Mouse (Mus musculus) ovary, adult 18-20 months (tissue): Measurements from ENCODE around the gene Arap1.

Source experiments
- DNase-seq: peaks from one replicate; pipeline ENCODE4 v3.0.0; 2022; ENCODE audit warnings: low spot score, mixed read lengths

Arap1 gene

DNA sequence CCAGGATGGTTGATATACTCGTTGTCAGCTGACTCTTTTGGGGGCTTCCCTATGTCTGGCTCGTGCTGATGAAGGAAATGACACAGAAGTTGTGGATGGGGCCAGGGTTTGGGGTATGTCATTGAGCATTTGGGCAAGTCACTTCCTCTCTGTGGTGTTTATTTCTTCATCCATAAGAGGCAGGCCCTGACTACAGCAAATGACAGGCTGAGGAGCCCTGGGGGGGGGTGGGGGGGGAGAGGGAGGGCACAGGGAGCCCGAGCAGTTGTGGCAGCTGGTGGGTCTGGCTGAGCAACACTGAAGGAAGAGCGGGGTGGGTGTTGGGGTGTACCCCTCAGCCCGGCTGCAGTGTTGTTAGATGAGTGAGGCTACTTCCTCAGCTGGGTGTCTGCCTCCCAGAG is 14.9 kb downstream of the Arap1 start:
- DNase-seq, result no peak

DNA sequence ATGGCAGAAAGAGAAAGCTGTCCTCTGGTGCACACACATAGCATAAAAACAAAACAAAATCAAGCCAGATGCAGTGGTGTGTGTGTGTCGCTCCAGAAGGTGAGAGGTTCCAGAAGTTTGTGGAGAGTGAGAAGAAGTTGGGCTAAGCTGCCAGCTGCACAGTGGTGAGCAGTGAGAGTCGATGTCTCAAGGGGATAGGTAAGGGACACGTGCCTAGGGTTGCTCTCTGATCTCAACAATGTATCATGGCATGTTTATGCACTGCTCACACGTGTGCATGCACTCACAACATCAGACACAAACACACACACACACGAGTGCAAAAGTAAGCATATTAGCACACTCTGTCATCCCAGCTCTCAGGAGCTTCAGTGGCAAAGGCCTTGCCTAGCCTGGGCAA is 16.0 kb downstream of the Arap1 start:
- no peak for DNase-seq

DNA sequence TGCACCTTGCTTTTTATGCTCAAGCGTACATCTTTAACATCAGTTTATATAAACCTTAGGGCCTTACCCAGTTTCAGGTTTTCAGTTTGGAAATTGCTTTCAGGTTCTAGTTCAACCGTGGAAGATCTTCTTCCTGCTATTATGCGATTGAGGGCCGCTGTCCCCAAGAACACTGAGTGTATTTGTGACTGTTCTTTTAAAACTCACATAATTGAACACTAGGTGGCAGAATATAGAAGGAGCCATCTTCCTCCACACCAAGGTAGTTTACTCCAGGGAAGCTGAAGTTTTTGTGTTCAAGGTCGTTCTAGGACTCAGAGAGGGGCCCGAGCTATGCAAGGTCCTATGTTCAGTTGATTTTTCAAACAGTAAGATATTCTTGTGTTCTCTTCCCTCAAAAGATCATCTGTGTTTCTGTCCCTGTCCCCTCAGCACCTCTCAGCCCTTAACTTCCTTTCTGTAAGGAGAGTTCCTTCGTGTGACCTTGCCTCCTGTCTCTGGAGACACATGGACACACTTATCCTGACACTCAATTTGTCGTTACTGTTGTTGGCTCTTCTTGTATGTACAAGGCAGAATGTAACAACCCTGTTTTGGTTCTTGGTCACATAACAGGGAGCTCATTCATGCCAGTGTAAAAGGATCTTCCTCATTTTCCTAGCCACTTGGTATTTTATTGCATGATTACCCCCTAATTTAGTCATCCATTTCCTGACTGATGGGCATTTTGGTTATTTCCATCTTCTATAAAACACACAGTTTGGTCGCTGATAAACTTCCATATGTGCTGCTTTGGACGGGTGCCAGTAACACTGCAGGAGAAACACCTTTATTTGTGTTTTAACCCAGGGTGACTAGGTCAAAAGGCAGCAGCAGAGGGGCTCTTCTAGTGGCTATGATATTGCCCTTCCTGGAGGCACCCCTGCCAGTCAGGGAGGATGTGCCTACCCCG is 20.3 kb downstream of the Arap1 start:
- no peak for DNase-seq

DNA sequence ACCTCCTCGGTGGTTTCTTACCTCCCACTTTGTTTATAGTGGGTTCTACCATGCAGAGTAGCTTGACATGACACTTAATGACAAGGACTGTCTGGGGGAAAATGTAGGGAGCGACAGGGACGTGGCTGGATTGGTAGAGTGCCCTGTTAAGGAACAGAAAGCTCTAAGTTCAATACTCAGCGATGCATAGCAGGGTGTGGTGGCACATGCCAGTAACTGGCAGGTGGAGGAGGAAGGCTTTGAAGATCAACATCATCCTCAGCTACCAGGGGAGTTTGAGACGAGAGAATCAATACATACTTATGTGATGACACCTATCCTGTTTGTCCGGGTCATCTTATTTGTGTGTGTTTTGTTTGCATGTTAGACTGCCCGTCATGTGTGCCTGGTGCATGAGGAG is 21.8 kb downstream of the Arap1 start:
- no peak for DNase-seq

DNA sequence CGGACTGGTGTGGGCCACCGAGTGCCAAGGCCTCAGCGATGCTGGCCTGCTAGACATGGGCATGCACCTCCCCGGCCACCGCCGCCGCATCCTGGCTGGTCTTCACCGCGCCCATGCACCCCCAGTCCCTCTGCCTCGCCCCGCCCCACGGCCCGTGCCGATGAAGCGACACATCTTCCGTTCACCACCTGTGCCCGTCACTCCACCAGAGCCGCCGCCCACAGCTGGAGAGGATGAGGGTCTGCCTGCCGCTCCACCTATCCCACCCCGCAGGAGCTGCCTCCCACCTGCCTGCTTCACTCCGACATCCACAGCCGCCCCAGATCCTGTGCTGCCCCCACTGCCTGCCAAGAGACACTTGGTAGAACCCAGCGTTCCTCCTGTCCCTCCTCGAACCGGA is 25.2 kb downstream of the Arap1 start:
- DNase-seq, result no peak

DNA sequence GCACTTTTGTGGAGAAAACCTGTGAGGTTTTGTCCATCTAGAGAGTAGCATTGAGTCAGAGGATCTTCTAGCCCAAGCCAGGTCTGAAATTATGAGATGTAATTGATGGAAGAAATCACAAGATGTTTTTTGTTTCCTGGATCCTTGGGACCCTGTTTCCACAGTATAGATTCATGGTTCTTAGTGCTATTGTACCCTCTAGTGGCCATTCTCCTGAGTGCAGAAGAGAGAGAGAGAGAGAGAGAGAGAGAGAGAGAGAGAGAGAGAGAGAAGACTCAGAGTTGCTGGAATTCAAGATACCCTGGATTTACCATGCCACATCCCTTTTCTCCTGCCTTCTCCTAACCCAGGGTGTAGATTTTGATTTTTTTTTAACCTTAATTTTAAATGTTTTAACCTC is 26.3 kb downstream of the Arap1 start:
- DNase-seq, result no peak

DNA sequence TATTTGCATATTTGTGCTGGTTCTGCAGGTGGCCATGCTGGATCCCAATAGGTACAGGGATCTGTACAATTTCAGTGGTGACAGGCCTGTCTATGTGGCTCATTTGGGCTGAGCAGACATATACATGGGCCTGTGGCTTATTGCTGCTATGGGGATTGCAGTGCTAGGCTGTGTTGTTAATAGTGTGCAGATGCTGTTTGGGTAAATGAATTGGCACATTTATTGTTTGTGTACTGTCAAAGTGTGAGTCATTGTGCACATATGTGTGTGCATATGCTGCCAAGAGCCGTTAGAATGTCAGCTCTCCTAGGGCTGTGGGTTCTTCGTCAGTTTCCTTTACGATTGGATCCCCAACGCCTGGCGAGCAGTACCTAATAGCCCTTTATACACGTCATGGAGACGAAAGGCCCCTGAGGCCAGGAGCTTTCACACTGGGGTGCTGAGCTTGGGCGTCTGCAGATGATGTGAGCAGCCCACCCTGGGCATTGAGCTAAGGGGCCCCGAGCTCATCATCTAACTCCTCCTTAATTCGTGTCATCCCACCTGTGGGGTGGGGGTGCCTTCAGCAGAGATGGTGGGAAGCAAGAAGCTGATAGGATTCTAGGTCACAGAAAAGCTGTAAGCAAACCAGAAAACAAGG is 29.0 kb downstream of the Arap1 start:
- no peak for DNase-seq

DNA sequence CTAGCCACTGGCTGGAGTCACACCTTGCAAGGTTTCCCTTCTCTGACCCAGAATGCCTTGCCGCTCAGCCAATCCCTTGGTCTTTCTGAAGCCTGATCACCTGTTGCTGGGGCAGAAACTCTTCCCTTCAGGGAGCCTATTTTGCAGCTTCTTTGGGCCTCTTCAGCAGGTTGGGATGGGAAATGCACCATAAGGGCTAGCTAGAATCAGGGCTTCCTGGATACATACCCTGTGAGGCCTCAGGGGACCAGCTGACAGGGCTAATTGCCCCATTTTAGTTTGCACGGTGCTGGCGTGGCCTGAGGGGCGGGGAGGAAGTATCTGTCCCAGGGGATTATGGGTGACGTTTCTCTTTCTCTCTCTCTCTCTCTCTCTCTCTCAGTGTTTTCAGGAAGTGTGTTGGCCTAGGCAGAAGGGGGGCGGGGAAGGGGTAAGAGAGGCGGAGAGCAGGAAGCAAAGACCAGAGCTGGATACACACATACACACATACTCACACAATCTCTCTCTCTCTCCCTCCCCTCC is 29.9 kb downstream of the Arap1 start:
- DNase-seq, result peak; percentile 60

DNA sequence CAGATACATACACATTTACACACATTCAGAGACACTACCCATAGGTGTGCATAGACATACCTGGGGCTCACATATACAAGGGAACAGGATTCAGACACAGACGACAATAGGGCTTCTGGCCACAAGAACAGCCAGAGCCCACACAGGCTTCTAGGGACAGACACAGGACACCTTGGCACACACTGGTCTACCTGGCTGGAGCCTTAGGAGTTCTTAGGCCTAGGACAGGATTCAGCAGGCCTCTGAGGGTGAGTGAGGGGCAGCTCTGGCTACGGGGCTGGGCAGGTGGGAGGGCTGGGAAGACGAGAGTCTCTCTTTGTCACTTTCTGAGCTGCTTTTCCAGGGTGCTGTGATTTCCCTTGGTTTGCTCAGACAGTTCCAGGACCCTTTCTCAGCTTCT is 30.4 kb downstream of the Arap1 start:
- DNase-seq, result no peak

DNA sequence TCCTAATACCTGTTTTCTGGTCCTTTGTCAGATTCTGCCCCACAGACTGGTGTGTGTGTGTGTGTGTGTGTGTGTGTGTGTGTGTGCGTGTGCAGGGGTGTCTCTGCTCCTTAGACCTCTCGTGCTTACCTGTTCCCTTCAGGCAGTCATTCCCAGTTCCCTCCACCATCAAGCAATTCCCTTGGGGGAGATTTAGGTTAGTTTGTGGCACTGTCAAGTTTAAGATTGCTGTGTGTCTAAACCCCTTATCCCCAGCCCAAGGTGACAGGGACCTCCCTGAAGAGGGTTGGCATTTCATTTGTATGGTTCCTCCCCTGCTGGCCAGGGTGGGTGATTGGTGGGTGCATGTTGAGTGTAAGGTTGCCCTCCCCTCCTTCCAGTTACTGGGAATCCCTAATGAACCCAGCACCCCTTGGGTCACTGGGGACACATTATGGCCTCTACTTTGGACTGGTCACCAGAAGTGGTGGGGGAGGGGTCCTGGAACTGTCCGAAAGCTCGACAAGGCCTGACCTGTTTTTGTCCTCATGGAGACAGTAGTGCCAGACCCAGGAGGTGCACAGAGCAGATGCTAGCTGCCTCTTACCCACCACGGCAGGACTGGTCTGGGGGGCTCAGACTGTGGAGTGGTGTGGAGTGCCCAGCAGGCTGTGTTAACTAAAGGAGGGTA is 31.1 kb downstream of the Arap1 start:
- no peak for DNase-seq

DNA sequence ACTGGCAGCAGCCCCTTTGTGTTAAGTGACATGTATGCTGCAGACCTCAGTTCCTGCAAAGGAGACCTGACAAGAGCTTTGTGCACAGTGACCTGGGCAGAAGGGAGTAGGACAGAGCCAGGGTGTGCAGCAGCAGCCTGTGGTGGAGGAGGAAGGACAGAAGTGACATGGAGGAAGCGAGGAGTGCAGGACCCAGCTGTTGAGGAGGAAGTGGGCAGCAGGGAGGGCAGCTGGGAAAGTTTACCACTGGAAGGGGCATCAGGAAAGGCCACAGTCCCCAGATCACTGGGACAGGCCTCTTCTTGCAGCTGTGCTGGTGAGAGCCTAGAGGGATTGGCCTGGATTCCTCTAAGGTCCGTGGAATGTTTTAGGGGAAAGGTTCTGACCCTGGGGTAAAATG is 31.9 kb downstream of the Arap1 start:
- no peak for DNase-seq

DNA sequence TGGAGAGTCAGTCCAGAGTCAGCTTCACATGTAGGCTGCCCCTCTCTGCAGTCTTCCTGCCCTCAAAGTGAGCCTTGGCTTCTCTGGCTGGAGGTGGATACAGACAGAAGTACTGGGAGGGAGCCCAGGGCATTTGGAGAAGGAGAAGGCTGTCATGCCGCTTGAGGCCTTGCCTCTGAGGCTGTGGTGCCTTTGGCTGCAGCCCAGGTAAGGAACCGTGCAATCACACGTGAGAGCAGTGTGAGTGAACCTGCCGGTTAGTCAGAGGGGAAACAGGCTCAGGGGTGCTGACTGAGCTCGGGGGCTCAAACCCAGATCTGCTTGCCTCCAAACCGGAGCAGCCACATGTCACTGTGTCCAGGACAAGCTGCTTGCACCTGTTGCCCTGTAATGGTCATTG is 33.6 kb downstream of the Arap1 start:
- no peak for DNase-seq

DNA sequence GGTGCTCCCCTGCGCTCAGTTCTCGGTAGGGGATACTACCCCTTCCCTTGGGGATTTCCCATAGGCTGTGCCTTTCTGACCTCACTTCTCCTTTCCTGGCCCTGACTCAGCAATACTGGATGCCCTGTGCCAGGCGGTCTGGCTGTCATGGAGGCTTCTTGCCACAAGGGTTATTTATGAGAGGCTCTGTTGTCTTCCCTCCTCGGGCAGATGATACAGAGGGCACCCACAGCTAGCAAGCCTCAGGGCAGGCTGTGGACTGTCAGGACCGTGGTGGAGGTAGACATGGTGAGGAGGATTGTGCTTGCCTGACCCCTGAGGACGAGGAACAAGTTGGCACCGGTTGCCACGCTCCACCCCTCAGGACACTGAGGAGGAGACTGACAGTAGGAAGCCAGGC is 34.5 kb downstream of the Arap1 start:
- no peak for DNase-seq

DNA sequence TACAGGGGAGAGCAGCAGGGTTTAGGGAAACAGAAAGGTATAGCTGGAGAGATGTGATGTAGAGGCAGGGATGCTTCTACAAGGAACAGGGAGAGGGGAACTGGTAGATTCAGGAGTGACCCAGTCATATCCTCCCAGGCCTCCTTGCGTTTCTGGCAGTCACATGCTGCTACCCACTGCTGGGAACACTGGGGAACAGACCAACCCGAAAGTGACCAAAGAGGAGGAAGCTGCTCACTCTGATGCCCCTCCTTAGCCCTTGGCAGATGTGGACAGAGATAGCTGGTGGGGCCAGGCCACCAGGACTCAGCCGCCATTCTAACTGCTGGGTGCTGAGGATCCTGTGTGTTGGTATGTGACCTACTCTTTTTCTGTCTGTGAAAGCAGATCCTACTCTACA is 35.9 kb downstream of the Arap1 start:
- DNase-seq, result no peak

DNA sequence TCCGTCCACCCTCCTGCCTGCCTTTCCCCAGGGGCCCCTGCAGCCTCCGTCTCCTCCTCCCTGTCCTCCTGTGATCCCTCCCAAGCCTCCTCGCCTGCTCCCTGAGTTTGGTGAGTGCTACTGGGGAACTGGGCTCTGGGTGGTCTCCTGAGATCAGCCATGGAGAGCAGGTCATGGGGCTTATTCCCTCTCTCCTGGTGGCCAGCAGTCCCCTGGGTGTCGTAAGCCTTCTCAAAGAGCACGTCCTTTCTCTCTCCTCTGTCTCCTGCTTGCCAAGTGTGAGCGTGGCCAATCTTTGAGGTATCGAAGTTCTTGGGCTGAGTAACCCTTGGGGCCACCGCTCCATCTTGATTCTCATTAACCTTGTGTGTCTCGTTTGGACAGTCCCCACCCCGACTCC is 37.1 kb downstream of the Arap1 start:
- DNase-seq, result no peak

DNA sequence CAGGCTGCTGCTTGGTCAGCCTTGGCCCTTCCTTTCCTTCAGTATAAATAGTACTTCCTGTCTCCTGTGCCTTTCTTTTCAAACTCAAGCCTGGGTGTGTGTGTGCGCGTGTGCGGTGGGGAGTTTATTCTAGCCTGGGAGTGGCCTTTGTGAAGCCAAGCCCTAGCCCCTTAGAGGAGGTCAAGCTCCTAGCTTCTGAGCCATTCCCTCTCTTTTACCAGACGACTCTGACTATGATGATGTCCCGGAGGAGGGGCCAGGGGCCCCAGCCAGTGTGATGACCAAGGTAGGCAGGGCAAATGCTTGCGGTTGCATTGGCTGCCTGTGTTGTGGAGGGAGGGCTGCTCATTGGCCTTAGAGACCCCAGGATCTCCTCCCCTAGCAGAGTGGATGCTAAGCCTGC is 37.5 kb downstream of the Arap1 start:
- DNase-seq, result no peak

DNA sequence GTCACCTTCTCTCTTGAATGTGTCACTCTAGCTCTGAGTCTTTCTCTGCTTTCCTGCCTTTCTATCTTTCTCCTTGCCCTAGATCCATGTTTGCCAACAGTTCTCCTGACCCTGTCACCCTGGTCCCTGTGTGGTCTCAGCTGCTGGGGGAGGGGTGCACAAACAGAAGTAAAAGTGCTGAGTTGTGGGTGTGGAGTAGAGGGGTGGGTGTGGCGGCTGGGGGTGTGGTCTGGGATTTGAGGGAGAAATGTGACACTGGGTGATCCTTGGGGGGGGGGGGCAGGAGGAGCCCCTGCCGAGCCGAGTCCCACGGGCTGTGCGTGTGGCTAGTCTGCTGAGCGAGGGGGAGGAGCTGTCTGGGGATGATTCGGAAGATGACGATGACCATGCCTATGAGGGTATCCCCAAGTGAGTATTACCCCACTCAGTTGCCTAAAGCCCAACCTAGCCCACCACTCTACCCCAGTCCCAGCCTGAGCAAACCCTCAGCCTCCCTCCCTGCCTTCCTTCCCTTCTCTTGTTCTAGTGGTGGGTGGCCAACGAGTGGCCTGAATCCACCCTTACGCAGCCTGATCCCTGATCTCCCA is 38.1 kb downstream of the Arap1 start:
- DNase-seq, result no peak

DNA sequence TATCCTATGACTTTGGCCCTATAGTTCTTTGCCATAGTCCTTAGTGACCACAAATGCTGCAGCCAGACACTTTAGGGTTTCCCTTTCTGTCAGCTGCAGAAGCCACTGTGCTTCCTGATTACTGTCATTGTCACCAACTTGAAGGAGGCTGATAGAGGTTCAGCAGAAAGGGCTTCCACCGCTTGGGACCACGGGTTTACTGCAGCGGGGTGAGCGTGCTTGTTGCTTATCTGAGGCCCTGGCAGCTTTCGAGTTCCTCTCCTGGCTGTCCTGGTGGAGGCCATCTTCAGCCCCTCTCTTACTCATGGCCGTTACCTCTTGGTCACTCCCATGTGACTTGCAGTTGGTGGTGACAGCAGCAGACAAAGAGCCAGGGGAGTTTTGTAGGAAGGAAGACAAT is 41.4 kb downstream of the Arap1 start:
- DNase-seq, result no peak

DNA sequence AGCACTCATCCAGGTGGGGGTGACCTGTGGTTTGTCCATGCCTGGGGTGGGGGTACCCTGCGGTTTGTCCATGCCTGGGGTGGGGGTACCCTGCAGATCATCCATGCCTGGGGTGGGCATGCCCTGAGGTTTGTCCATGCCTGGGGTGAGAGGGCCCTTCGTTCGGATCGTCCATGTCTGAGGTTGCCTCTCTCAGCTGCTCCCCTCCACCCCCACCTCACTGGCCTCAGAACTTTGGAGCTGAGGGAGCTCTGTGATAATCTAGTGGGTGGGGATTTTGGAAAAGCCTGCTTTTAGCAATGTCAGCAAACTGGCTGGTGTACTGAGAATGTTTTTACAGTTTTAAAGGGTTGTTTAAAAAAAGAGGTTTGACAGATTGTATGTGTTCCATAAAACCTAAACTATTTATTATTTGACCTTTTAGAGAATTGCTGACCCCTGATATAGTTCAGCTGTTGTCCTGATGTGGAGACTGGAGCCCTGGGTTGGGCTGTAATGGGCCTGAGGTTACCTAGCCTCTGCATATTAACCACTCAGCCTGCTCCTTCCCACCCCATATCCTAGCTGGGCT is 44.1 kb downstream of the Arap1 start:
- DNase-seq, result no peak

DNA sequence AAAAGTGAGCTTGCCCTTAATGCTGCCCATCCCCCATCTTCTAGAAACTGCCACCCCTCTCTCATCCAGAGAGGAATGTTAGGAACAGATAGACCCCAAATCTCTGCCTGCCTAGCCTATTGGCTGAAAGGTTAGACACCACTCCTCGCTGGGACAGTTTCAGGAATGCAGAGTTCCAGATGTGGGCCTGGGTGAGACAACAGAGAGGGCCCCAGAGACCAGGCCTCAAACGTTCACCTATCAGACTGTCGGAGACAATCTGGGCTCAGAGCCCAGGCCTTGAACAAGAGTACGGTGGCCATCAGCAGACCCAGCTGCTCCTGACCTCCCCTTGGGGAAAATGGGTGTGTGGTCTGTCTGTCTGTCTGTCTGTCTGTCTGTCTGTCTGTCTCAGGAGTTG is 45.1 kb downstream of the Arap1 start:
- no peak for DNase-seq

DNA sequence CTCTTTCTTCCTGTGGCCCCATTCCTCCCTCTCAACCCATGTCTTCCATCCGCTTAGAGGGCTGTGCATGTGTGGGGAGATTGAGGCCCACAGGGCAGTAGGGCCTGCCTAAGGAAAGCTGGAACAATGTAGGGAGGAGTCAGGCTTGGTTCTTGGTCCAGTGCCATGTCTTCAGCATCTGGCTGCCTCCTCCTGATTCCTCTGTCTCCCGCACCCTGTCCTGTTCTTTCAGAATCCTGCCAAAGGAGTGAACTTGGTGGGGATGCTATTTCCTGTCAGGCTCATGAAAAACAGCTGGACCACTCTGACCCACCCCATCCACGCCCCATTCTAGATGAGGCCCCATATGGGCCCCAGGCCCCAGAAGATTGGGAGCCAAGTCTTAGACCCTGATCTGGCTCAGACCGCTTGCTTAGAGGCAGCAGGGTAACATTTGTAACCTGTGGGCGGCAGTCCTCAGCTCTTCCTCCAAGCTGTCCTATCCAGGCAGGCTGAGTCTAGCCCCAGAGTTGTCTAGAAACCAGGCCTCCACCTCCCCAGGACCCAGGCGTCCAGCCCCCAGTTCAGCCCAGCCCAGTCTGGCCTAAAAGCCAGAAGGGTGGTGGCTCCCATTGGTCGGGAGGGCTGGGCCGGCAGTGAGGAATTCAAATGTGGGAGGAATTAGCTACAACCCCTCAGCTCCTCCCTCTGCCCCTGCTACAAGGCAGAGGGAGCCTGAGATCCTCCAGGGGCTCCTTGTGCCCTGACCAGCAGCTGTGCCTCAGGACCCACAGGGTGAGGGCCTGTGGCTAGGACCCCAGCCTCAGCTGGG is 46.0 kb downstream of the Arap1 start:
- peak; percentile 65 for DNase-seq
